ENCODE assay signal across 8 mouse cellular contexts in genomic region chr3:53004406-53005114, GRCm38 (mm10). TPM values are rescaled to one million over a fixed set of nuclear protein-coding genes. Genes with fewer than 3 reads are reported as not detected.
DNase-seq lines count a peak whose midpoint lies in the region; ATAC-seq and TF ChIP-seq lines count a peak whose summit lies in the region.

No protein-coding gene starts in this region.

- TF ChIP-seq CTCF in layer of hippocampus, adult 2 months (conservative IDR thresholded peaks at IDR 0.05) = peak; percentile 88

- no peak overlapping the region for H3K4me3 ChIP-seq in layer of hippocampus, adult 2 months

- ATAC-seq in neutrophil, adult 5-6 weeks (ENCODE audit: extremely low read depth, insufficient number of reproducible peaks, low FRiP score, poor library complexity, severe bottlenecking) = 0 out of 2 replicates have a peak, but pooled peaks have one; percentile 23
- ATAC-seq in megakaryocyte, adult 5-6 weeks (ENCODE audit: poor library complexity, severe bottlenecking) = no peak

- DNase-seq in adrenal gland, adult 2 months = peak; percentile 26
- DNase-seq in adrenal gland, postnatal 25 days = no peak
- peak in 1 of 2 experiments; percentile 29 for DNase-seq in layer of hippocampus, adult 2 months (ENCODE audit: low spot score in 2 of 2)
- DNase-seq in layer of hippocampus, postnatal 10 days (ENCODE audit: low spot score in 2 of 2) = no peak
- peak; percentile 48 for DNase-seq in MN1 (ENCODE audit: low spot score)
- peak; percentile 33 for DNase-seq in heart, postnatal 4 days

- H3K27ac ChIP-seq in layer of hippocampus, adult 2 months = no peak overlapping the region

RNA-seq across cellular contexts. Expression of gene Cog6, which starts 12.5 kb away (rescaled TPM):
- 10 to 100 TPM; 31.2 to 31.9 TPM for total RNA-seq in adrenal gland, adult 2 months (2021)
- 7.1 and 9.2 TPM in 2 replicates for polyA plus RNA-seq in adrenal gland, adult 2 months (2012; rRNA removed)
- 33.5 and 39.0 TPM in 2 replicates for total RNA-seq in adrenal gland, postnatal 25 days (2021)
- 10 to 100 TPM; 37.7 to 42.4 TPM for total RNA-seq in layer of hippocampus, adult 2 months (2021)
- total RNA-seq in layer of hippocampus, postnatal 10 days (2021) = 10 to 100 TPM; 31.2 to 31.4 TPM
- 10 to 100 TPM; 50.5 to 53.0 TPM for total RNA-seq in heart, postnatal 4 days (2021)
- total RNA-seq in neutrophil, adult 5-6 weeks (2017) = 24.7 and 27.0 TPM in 2 replicates
- 17.4 and 18.4 TPM in 2 replicates for total RNA-seq in megakaryocyte, adult 5-6 weeks (2015)
- 23.2 and 24.7 TPM in 2 replicates for total RNA-seq in megakaryocyte, adult 5-6 weeks (2017)

RNA-seq across cellular contexts. Expression of gene Lhfp, which starts 36.8 kb away (rescaled TPM):
- total RNA-seq in adrenal gland, adult 2 months (2021) = 10 to 100 TPM; 18.9 to 36.1 TPM
- 25.8 and 28.3 TPM in 2 replicates for polyA plus RNA-seq in adrenal gland, adult 2 months (2012; rRNA removed)
- 19.1 and 20.4 TPM in 2 replicates for total RNA-seq in adrenal gland, postnatal 25 days (2021)
- 10 to 100 TPM; 19.1 to 20.4 TPM for total RNA-seq in layer of hippocampus, adult 2 months (2021)
- 10 to 100 TPM; 21.4 to 23.8 TPM for total RNA-seq in layer of hippocampus, postnatal 10 days (2021)
- 10 to 100 TPM; 76.4 to 79.6 TPM for total RNA-seq in heart, postnatal 4 days (2021)
- total RNA-seq in neutrophil, adult 5-6 weeks (2017) = 1.5 and 1.7 TPM in 2 replicates
- total RNA-seq in megakaryocyte, adult 5-6 weeks (2015) = 0.41 and 0.51 TPM in 2 replicates
- 0.16 and 0.33 TPM in 2 replicates for total RNA-seq in megakaryocyte, adult 5-6 weeks (2017)

Comparison
In these comparisons a context has a peak if more than half of its experiments do, and no peak if none do; other contexts are left out.
1. DNase-seq: peak in adrenal gland, adult 2 months (single experiment), MN1 (single experiment) and heart, postnatal 4 days (single experiment); none in adrenal gland, postnatal 25 days (single experiment) and layer of hippocampus, postnatal 10 days (0 of 2).